Mouse (Mus musculus) lung, postnatal 0 days (tissue): Measurements from ENCODE around the gene Resp18.

Experiments used
- CTCF ChIP-seq: IDR thresholded peaks from 2 replicates; pipeline ENCODE4 v1.5.1; 2016; ENCODE audit warnings: antibody characterized with exemption, mild to moderate bottlenecking
- EP300 ChIP-seq: IDR thresholded peaks from 2 replicates; pipeline ENCODE4 v1.6.1; 2016; ENCODE audit warnings: antibody characterized with exemption, mild to moderate bottlenecking, control low read depth

GRCm38 (mm10) chr1:75223532-75223931 lies 54.7 kb downstream of the Resp18 start:
- TF ChIP-seq CTCF (no peak), EP300 (no peak)
